Mouse (Mus musculus) heart, embryonic 12.5 days (tissue): ENCODE data around the gene Nol8. TPM values are rescaled to one million over a fixed set of nuclear protein-coding genes. Genes with fewer than 3 reads are reported as not detected.

ENCODE experiments used
- ATAC-seq: fragments of 200-750 bp; cut with Nextera tagmentation; 2 replicates; pipeline ENCODE4 v1.8.0; 2017; ENCODE audit warnings: moderate TSS enrichment, moderate library complexity; ENCODE audit not compliant: insufficient number of reproducible peaks, low FRiP score
- H3K27ac ChIP-seq: fragments of 300-500 bp; sonication (generic); 2 replicates; pipeline ENCODE4 v1.5.1; 2016; ENCODE audit warnings: mild to moderate bottlenecking, moderate library complexity; ENCODE audit not compliant: poor library complexity, severe bottlenecking
- H3K27me3 ChIP-seq: fragments of 300-500 bp; sonication (generic); replicated peaks from 2 replicates; pipeline ENCODE4 v1.6.1; 2016; ENCODE audit warnings: mild to moderate bottlenecking, moderate library complexity
- H3K36me3 ChIP-seq: fragments of 300-500 bp; sonication (generic); 2 replicates; pipeline ENCODE4 v1.6.1; 2016; ENCODE audit warnings: mild to moderate bottlenecking, moderate library complexity
- H3K4me1 ChIP-seq: fragments of 300-500 bp; sonication (generic); replicated peaks from 2 replicates; pipeline ENCODE4 v1.6.1; 2016; ENCODE audit warnings: mild to moderate bottlenecking
- H3K4me2 ChIP-seq: fragments of 300-500 bp; sonication (generic); 2 replicates; pipeline ENCODE4 v1.6.1; 2016; ENCODE audit warnings: mild to moderate bottlenecking, moderate library complexity
- H3K4me3 ChIP-seq: fragments of 300-500 bp; sonication (generic); 2 replicates; pipeline ENCODE4 v1.5.1; 2016; ENCODE audit warnings: mild to moderate bottlenecking
- H3K9ac ChIP-seq: fragments of 300-500 bp; sonication (generic); 2 replicates; pipeline ENCODE4 v1.6.1; 2016; ENCODE audit warnings: mild to moderate bottlenecking, moderate library complexity
- H3K9me3 ChIP-seq: fragments of 300-500 bp; sonication (generic); replicated peaks from 2 replicates; pipeline ENCODE4 v1.6.1; 2016; ENCODE audit warnings: mild to moderate bottlenecking, moderate library complexity
- WGBS: fragments of 180-500 bp; shearing (Covaris S2); methylation state at CpG from one replicate; pipeline ENCODE4 v1.1.7; 2016; 5-methylcytosine and 5-hydroxymethylcytosine counted together
- polyA plus RNA-seq: library from polyadenylated mRNA; unstranded; fragments of >200 nt; fragmentation: Nextera tagmentation; extraction: Ambion mirVana; gene quantifications from 2 replicates; pipeline ENCODE4 v1.2.1, GENCODE M21; 2016

The Nol8 gene
- polyA plus RNA-seq, 1 experiment from 2014 or later: 14.4 TPM

- H3K9ac ChIP-seq: no peak overlapping the region
- no peak for ATAC-seq
- peaks cover 56% of the 10 kb centered on the region for H3K36me3 ChIP-seq
- no peaks in the 10 kb centered on the region for H3K27me3 ChIP-seq
- H3K4me2 ChIP-seq: no peak overlapping the region
- H3K27ac ChIP-seq: no peak overlapping the region
- 95% methylated on average over 5 of the region's 5 CpGs for WGBS
- no peaks in the 10 kb centered on the region for H3K4me1 ChIP-seq
- H3K4me3 ChIP-seq: no peak overlapping the region
- no peaks in the 10 kb centered on the region for H3K9me3 ChIP-seq
Measured at GRCm38 (mm10) chr13:49691056-49691455, 38.2 kb downstream of the Nol8 start.

GRCm38 (mm10) chr13:49703216-49703779 lies 50.4 kb downstream of the Nol8 start:
- Histone ChIP-seq H3K9ac (no peak overlapping the region), H3K36me3 (peaks cover 81% of the 10 kb centered on the region)

GRCm38 (mm10) chr13:49706032-49706690 lies 53.3 kb downstream of the Nol8 start:
- Histone ChIP-seq H3K4me2 (no peak overlapping the region), H3K27me3 (no peaks in the 10 kb centered on the region), H3K9me3 (no peaks in the 10 kb centered on the region), H3K4me1 (no peaks in the 10 kb centered on the region), H3K27ac (no peak overlapping the region), H3K9ac (no peak overlapping the region), H3K36me3 (peaks cover 95% of the 10 kb centered on the region), H3K4me3 (no peak overlapping the region)
- no peak for ATAC-seq
- 90% methylated on average over 3 of the region's 3 CpGs for WGBS

More at GRCm38 (mm10) chr13:49703216-49703779, 50.4 kb downstream of the Nol8 start:
- 91% methylated on average over 11 of the region's 11 CpGs for WGBS
- Histone ChIP-seq H3K27ac (no peak overlapping the region), H3K4me1 (no peaks in the 10 kb centered on the region), H3K4me2 (no peak overlapping the region), H3K27me3 (no peaks in the 10 kb centered on the region), H3K9me3 (no peaks in the 10 kb centered on the region), H3K4me3 (no peak overlapping the region)
- no peak for ATAC-seq

- Histone ChIP-seq H3K9me3 (no peaks in the 10 kb centered on the region), H3K4me1 (no peaks in the 10 kb centered on the region), H3K27ac (no peak overlapping the region), H3K9ac (no peak overlapping the region), H3K4me3 (no peak overlapping the region), H3K4me2 (no peak overlapping the region), H3K36me3 (peaks cover 95% of the 10 kb centered on the region), H3K27me3 (no peaks in the 10 kb centered on the region)
- ATAC-seq: no peak
- WGBS: 83% methylated on average over 8 of the region's 8 CpGs
Measured at GRCm38 (mm10) chr13:49708311-49708710, 55.4 kb downstream of the Nol8 start.

GRCm38 (mm10) chr13:49712047-49712721 lies 59.3 kb downstream of the Nol8 start:
- no peak overlapping the region for H3K27ac ChIP-seq
- H3K4me2 ChIP-seq: no peak overlapping the region
- H3K27me3 ChIP-seq: no peaks in the 10 kb centered on the region
- H3K4me3 ChIP-seq: no peak overlapping the region
- no peaks in the 10 kb centered on the region for H3K4me1 ChIP-seq
- H3K9ac ChIP-seq: no peak overlapping the region
- no peak for ATAC-seq
- H3K9me3 ChIP-seq: no peaks in the 10 kb centered on the region
- peaks cover 96% of the 10 kb centered on the region for H3K36me3 ChIP-seq
- 92% methylated on average over 12 of the region's 12 CpGs for WGBS

- no peak for ATAC-seq
- H3K4me1 ChIP-seq: no peaks in the 10 kb centered on the region
- H3K36me3 ChIP-seq: peaks cover 97% of the 10 kb centered on the region
- H3K27me3 ChIP-seq: no peaks in the 10 kb centered on the region
- H3K4me3 ChIP-seq: no peak overlapping the region
- WGBS: 79% methylated on average over 3 of the region's 3 CpGs
- no peak overlapping the region for H3K9ac ChIP-seq
- H3K4me2 ChIP-seq: no peak overlapping the region
- H3K9me3 ChIP-seq: no peaks in the 10 kb centered on the region
- H3K27ac ChIP-seq: no peak overlapping the region
Measured at GRCm38 (mm10) chr13:49719310-49719709, 66.4 kb downstream of the Nol8 start.

Other genes starting within 250 kb of the Nol8 start
- gene Ippk, start 231.8 kb upstream of the Nol8 start, polyA plus RNA-seq: 13.1 and 14.0 TPM in 2 replicates
- 0.88 and 0.92 TPM in 2 replicates for gene Tes3-ps, start 159.8 kb upstream of the Nol8 start, polyA plus RNA-seq
- gene Ecm2, start 148.3 kb upstream of the Nol8 start, polyA plus RNA-seq: 2.0 and 2.4 TPM in 2 replicates
- 2.5 and 3.7 TPM in 2 replicates for gene Aspn, start 108.6 kb upstream of the Nol8 start, polyA plus RNA-seq
- 0.24 and 0.43 TPM in 2 replicates for gene Omd, start 70.6 kb upstream of the Nol8 start, polyA plus RNA-seq
- 10.3 and 10.6 TPM in 2 replicates for gene Ogn, start 45.0 kb upstream of the Nol8 start, polyA plus RNA-seq
- 26.4 and 27.9 TPM in 2 replicates for gene Cenpp, start 293 bp upstream of the Nol8 start, polyA plus RNA-seq
- gene Iars, start 29.0 kb downstream of the Nol8 start, polyA plus RNA-seq: 67.8 and 68.2 TPM in 2 replicates
- 0.12 TPM in 1 of 2 replicates, not detected in the other for gene Gm30302, start 145.9 kb downstream of the Nol8 start, polyA plus RNA-seq